Mouse (Mus musculus): ENCODE measurements around the gene Bpifb1.

- TF ChIP-seq POLR2A (IDR thresholded peaks at IDR 0.05; ENCODE audit: low read depth, low read length) (no peak), CTCF (IDR thresholded peaks at IDR 0.05; ENCODE audit: extremely low read depth, insufficient read depth, insufficient read length, insufficient replicate concordance) (no peak)
Measured at GRCm38 (mm10) chr2:154169172-154169571, 21.4 kb upstream of the Bpifb1 start.

Measured in spleen, adult 2 months (tissue).